Mouse (Mus musculus) forebrain, embryonic 14.5 days (tissue): ENCODE measurements around the gene Carmil1. TPM values are rescaled to one million over a fixed set of nuclear protein-coding genes. Genes with fewer than 3 reads are reported as not detected.

Experiments used
- ATAC-seq: fragments of 200-750 bp; cut with Nextera tagmentation; 2 replicates; pipeline ENCODE4 v1.8.0; 2017; ENCODE audit warnings: mild to moderate bottlenecking, moderate library complexity
- DNase-seq: peaks from one replicate; pipeline ENCODE4 v3.0.0-alpha.2; 2015; ENCODE audit warnings: low spot score
- H3K27ac ChIP-seq: fragments of 300-500 bp; sonication (generic); 2 replicates; pipeline ENCODE4 v1.5.1; 2014; ENCODE audit warnings: low read depth, mild to moderate bottlenecking, control low read depth, low read length, moderate library complexity
- H3K27me3 ChIP-seq: fragments of 300-500 bp; sonication (generic); replicated peaks from 2 replicates; pipeline ENCODE4 v1.6.1; 2014; ENCODE audit warnings: low read length, control low read depth, mixed read lengths; ENCODE audit not compliant: control insufficient read depth, insufficient read depth
- H3K36me3 ChIP-seq: fragments of 300-500 bp; sonication (generic); 2 replicates; pipeline ENCODE4 v1.6.1; 2014; ENCODE audit warnings: low read length, control low read depth; ENCODE audit not compliant: control insufficient read depth, insufficient read depth
- H3K4me1 ChIP-seq: fragments of 300-500 bp; sonication (generic); 2 replicates; pipeline ENCODE4 v1.6.1; 2014; ENCODE audit warnings: antibody characterized with exemption, low read length, control low read depth; ENCODE audit not compliant: control insufficient read depth, insufficient read depth
- H3K4me2 ChIP-seq: fragments of 300-500 bp; sonication (generic); 2 replicates; pipeline ENCODE4 v1.6.1; 2014; ENCODE audit warnings: mild to moderate bottlenecking, control low read depth, low read length
- H3K4me3 ChIP-seq: fragments of 300-500 bp; sonication (generic); 2 replicates; pipeline ENCODE4 v1.5.1; 2014; ENCODE audit warnings: low read depth, low read length, control low read depth
- H3K9ac ChIP-seq: fragments of 300-500 bp; sonication (generic); 2 replicates; pipeline ENCODE4 v1.6.1; 2014; ENCODE audit warnings: mild to moderate bottlenecking, low read length, control low read depth, moderate library complexity
- H3K9me3 ChIP-seq: fragments of 300-500 bp; sonication (generic); replicated peaks from 2 replicates; pipeline ENCODE4 v1.6.1; 2016; ENCODE audit warnings: low read length, control low read depth, mixed read lengths; ENCODE audit not compliant: control insufficient read depth
- whole genome bisulfite sequencing: fragments of 180-500 bp; shearing (Covaris S2); extraction: QIAGEN DNeasy Blood & Tissue Kit; methylation state at CpG from one replicate; pipeline ENCODE4 v1.1.7; 2014; 5-methylcytosine and 5-hydroxymethylcytosine counted together
- polyA plus RNA-seq: library from polyadenylated mRNA; unstranded; fragments of >200 nt; fragmentation: Nextera tagmentation; extraction: Ambion mirVana; gene quantifications from 2 replicates; pipeline ENCODE4 v1.2.1, GENCODE M21; 2014

Carmil1 gene
- polyA plus RNA-seq, 1 experiment from 2014 or later = 14.5 TPM

GRCm38 (mm10) chr13:23964909-23965308 lies 315.7 kb downstream of the Carmil1 start:
- Histone ChIP-seq H3K9ac (no peak overlapping the region), H3K27ac (no peak overlapping the region), H3K9me3 (no peaks in the 10 kb centered on the region), H3K27me3 (no peaks in the 10 kb centered on the region), H3K4me1 (no peaks in the 10 kb centered on the region), H3K4me3 (no peak overlapping the region), H3K4me2 (no peak overlapping the region), H3K36me3 (no peaks in the 10 kb centered on the region)
- DNase-seq = no peak
- no peak for ATAC-seq
- 77% methylated on average over 2 of the region's 2 CpGs for WGBS

Other genes starting within 250 kb of the Carmil1 start
- 0.20 and 0.23 TPM in 2 replicates for gene Cmah, start 46.6 kb upstream of the Carmil1 start, polyA plus RNA-seq